Mouse (Mus musculus) gastrocnemius, postnatal 14 days (tissue): ENCODE data around the gene S100a1. TPM values are rescaled to one million over a fixed set of nuclear protein-coding genes. Genes with fewer than 3 reads are reported as not detected.

Source experiments
- DNase-seq: peaks from one replicate; pipeline ENCODE4 v3.0.0; 2021; ENCODE audit warnings: mixed read lengths
- intact Hi-C: fragments of 180-260 bp; cut with DNase I; formaldehyde crosslinking; loops from one replicate; pipeline ENCODE4 v1.15.1; 2025; ENCODE audit warnings: low total_unique reads
- total RNA-seq, 2 experiments: library from RNA; stranded (reverse); gene quantifications; 2 replicates each; pipeline ENCODE4 v1.2.3; 2021

Gene S100a1
- total RNA-seq, 2 experiments from 2014 or later = 53.1 to 61.0 TPM

DNA sequence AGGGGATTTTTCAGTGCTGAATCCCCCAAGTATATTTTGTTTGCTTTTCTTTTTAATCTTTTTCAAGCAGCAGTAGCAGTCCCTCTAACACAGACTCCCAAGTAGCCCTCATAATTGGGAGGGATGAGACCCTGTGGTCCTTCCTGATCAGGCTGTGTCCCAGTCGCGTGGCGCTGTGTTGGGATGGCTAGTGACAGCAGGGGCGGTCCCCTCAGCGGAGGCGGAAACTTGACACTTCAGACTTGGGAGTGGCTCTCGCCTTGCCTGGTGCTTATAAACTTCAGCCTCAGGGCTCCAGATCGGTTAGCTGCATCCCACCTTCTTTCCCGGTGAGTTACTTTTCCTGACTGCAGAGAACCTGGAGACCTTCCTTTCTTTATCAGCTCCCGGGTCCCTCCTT lies 499 bp upstream of the S100a1 start:
- peak; percentile 74 for DNase-seq
- intact Hi-C loops = no loop called here

GRCm38 (mm10) chr3:90512948-90513642 lies 1.1 kb downstream of the S100a1 start:
- intact Hi-C loops = no loop called here
- DNase-seq = no peak

GRCm38 (mm10) chr3:90512276-90512675 lies 1.9 kb downstream of the S100a1 start:
- no peak for DNase-seq
- intact Hi-C loops = no loop called here

DNA sequence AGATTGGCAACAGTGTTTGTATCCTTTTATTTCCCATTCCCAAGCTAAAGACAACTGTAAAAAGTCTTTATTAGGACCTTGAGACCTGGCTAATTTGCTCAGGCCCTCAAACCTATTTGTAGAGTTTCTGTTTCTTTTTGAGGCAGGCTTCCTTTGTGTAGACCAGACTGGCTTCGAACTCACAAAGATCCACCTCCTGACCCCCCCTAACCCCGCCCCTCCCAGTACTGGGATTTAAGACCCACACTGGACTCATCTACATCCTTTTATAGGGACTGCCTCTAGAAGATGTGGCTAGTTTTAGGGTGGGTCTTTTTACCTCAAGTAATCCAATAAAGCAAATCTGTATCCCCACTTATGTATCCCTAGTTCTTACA lies 4.5 kb downstream of the S100a1 start:
- no peak for DNase-seq
- intact Hi-C loops = no loop called here

DNA sequence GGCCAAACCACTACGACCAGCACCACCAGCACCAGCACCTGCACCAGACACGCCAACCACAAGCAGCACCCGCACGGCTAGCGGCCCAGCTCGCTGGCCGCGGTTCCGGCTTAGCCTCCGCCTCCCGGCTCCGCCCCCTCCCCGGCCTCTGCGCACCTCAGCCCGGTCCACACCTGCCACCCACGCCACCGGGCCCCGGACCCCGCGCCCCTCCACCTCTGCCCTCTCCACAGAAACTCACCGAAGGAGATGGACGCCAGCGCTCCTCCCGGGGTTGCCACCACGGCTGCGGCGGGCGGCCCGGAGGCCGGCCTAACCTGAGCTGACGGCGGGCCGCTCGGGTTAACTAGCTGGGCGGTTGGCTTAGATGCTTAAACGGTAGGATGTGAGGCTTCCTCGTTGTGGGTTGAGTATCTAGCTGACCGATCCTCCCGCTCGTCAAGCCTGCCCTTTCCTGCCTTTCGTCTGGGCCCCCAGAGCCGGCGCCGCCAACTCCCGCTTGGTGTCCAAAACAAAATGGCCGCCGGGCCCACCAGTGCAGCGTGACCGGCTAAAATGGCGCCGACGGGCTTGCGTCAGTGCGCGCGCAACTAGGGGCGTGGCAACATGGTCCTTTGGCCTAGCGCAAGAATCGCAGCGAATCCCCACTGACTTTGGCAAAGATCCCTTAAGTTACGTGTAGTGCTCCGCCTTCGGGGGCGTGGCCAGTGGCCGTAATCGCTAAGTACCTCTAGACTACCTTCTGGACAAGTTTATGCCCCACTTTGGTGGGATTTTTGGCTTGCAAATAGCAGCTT lies 5.0 kb downstream of the S100a1 start, which contains the start of gene Chtop:
Chtop (minus strand) TSS at position 549 of the 797 bp plus-strand sequence.
- DNase-seq = peak; percentile 100
- intact Hi-C loops = no loop called here

DNA sequence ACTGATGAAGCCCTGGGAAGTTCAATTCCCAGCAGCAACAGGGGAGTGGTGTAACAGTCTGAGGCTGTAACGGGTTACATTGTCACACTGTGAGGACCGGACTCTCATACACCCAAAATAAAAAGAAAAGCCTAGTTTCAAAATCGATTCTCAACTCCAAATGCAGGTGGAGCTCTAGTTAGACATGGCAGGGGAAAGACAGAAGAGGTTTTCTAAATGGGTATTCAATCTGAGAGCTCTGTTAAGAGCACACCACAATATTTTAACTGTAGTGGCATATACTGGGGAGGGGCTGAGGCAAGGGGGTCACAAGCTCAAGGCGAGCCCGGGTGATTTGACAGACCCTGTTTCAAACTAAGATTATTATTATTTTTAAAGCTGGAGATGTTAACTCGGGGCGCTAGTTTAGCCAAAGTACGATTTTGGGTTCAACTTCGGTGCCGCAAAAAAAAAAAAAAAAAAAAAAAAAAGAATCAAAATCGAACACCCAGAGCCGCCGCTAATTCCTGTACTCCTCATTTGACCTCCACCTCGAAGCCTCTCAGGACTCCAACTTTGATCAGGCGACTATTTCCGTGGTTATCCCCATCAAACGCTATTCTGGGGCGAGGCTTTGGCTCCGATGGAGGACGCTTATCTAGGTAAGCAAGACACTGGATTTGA lies 5.8 kb downstream of the S100a1 start:
- intact Hi-C loops = no loop called here
- no peak for DNase-seq

DNA sequence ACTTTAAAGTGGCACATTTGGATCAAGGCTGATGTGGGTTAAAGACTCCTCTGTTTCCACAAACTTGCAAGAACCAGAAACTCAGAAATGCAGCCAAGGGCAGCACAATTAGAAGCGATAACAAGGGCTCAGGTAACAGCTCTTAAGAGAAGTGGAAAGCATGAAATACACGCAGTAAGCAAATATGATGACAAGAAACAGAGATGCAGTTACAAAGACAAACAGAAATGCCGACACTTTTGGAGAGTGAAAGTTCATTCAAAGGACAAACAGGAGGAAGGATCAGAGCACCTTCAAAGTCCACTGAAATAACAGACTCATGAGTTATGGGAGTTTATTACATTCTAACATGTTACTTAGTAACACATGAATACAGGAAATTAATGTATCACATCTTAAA lies 7.8 kb downstream of the S100a1 start:
- intact Hi-C loops = no loop called here
- no peak for DNase-seq

DNA sequence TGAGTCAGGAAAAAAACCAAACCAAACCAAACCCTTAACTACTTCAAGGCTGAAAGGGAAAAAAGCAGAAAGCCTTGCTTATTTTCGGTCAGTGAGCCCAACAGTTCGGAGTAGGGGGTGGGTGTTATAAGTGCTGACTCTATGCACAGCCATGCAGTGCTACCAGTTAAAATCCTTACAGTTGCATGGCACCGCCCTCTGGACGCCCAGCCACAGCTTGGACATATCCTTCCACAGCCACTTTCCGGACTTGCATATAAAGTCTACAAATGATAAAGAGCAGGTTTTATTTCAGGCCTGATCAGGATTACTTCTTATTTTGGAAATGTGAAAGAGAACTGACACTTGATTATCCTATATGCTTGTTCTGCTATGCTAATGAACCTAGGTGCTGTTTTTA lies 9.0 kb downstream of the S100a1 start:
- no peak for DNase-seq
- intact Hi-C loops = no loop called here

- intact Hi-C loops = no loop called here
- DNase-seq = no peak
These were observed 10.7 kb downstream of the S100a1 start for GRCm38 (mm10) chr3:90503444-90503843.

GRCm38 (mm10) chr3:90497597-90497996 lies 16.6 kb downstream of the S100a1 start:
- intact Hi-C loops = no loop called here
- no peak for DNase-seq

DNA sequence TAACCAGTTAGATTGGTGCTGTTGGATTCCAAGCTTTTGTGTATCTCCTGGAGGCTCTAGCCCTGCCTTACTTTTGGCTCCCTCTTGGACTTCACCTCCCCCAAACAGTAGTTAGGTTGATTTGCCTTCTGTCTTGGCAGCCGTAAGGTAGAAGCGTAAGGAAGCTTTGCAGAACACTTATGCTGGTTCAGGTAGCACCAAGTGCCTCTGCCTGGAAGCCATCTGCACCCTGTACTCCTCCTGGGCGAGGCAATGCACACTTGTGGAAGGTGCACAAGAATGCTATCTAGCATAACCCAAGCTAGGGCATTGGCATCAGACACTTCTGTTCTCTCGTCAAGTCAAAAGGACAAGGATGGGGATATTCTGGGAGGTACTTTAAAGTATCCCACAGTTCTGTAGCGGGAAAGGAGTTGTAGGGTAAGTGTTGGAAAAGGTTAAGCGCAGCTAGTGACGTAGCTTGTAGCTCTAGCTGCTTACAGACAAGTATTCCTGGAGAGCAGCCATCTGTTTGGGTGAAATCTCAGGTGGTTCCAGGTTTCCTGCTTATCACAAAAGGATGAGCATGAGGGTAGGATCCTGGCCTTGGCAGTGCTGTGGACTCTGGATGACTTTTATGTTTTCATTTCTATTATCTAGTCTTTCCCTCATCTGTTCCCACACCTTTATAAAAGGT lies 18.2 kb downstream of the S100a1 start:
- intact Hi-C loops = no loop called here
- DNase-seq = no peak

DNA sequence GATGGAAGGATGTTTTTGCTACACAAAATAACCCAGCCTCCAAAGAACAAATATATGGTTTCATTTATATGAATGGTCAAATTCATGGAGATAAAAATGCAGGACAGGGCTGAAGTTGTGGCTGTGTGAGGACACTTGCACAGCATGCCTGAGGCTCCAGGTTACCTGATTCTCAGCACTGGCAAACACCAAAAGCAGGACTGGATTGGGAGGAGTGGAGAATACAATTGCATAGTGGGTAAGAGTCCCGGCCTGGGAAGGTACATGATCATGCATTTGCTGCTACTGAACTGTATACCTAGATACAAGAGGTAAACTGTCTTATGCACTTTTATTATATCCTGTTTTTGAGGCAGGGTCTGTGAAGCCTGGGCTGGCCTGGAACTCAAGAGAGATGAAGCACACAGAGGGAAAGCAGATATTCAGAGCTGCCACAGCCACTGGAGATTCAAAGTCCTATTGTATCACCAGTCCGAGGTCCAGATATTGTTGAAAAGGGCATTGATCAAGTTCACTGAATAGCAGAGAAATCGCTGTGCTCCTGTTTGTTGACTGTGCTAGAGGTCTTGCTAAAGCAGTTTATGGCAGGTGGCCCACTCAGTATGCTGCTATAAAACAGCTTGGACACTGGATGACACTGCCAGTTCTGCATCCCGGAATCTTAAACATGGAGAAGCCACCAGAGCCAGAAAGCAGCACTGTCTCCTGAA lies 20.2 kb downstream of the S100a1 start:
- no peak for DNase-seq
- intact Hi-C loops = no loop called here

- intact Hi-C loops = no loop called here
- no peak for DNase-seq
These were observed 22.8 kb downstream of the S100a1 start for GRCm38 (mm10) chr3:90491350-90491749.

- DNase-seq = peak; percentile 95
- intact Hi-C loops = no loop called here
These were observed 23.4 kb downstream of the S100a1 start, which contains the start of gene Snapin for GRCm38 (mm10) chr3:90490696-90491256. Snapin (minus strand) TSS chr3:90491033.

- intact Hi-C loops = no loop called here
- DNase-seq = no peak
These were observed 25.6 kb downstream of the S100a1 start for GRCm38 (mm10) chr3:90488576-90488975.

DNA sequence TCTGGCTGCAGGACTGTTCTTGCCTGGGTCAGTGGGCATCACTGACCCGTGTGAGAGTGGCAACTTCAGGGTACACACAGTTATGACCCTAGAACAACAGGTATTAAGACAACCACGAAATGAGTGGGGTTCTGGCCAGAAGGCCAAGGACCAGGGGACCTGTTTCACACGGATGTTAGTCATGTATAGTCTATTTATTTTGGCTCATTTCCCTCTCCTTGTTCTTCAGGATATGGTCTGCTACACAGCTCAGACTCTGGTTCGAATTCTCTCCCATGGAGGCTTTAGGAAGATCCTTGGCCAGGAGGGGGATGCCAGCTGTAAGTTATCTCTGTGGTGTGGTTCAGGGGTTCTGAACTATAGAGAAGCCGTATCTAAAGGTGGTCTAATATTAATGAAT lies 27.2 kb downstream of the S100a1 start:
- intact Hi-C loops = no loop called here
- DNase-seq = no peak

- DNase-seq = peak; percentile 93
- intact Hi-C loops = no loop called here
These were observed 38.2 kb downstream of the S100a1 start, which contains the start of gene Ilf2 for GRCm38 (mm10) chr3:90475831-90476611. Ilf2 (plus strand) TSS chr3:90476126.

DNA sequence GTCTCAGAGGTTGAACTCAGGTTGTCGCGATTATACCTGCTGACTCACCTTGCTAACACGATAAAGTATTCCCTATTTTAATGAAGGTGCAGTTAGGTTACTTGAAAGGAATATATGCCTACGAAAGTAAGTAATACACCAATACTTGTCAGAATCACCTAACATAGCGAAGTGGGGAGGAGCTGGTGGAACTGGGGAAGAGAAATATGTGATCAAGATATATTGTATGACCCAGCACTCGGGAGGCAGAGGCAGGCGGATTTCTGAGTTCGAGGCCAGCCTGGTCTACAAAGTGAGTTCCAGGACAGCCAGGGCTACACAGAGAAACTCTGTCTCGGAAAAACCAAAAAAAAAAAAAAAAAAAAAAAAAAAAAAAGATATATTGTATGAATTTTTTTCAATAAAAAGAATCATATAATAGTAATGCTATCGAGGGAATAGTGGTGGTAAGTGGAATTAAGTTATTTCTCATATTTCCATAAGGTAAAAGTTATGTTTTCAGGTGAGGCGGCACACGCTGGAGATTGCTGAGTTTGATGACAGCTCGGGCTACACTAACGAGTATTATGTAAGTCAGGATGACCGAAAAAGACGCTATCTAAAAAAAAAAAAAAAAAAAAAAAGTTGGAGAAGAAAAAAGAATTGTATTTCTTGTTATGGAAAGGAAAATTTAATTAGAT lies 38.9 kb downstream of the S100a1 start:
- no peak for DNase-seq
- intact Hi-C loops = no loop called here
